Mouse (Mus musculus) midbrain, postnatal 0 days (tissue): ENCODE data around the gene Nfib. TPM values are rescaled to one million over a fixed set of nuclear protein-coding genes. Genes with fewer than 3 reads are reported as not detected.

Experiments
- ATAC-seq: fragments of 200-750 bp; cut with Nextera tagmentation; 2 replicates; pipeline ENCODE4 v1.8.0; 2017; ENCODE audit warnings: moderate number of reproducible peaks, mild to moderate bottlenecking, moderate TSS enrichment, moderate library complexity; ENCODE audit not compliant: low FRiP score
- DNase-seq: peaks from one replicate; pipeline ENCODE4 v3.0.0-alpha.2; 2015; ENCODE audit warnings: low spot score
- H3K27ac ChIP-seq: fragments of 300-500 bp; sonication (generic); 2 replicates; pipeline ENCODE4 v1.5.1; 2014; ENCODE audit warnings: low read depth, mild to moderate bottlenecking, low read length, mixed read lengths
- H3K27me3 ChIP-seq: fragments of 300-500 bp; sonication (generic); 2 replicates; pipeline ENCODE4 v1.6.1; 2014; ENCODE audit warnings: low read length, control low read depth, mixed read lengths; ENCODE audit not compliant: insufficient read depth
- H3K36me3 ChIP-seq: fragments of 300-500 bp; sonication (generic); 2 replicates; pipeline ENCODE4 v1.6.1; 2014; ENCODE audit warnings: low read length, control low read depth, mixed read lengths; ENCODE audit not compliant: insufficient read depth
- H3K4me1 ChIP-seq: fragments of 300-500 bp; sonication (generic); 2 replicates; pipeline ENCODE4 v1.6.1; 2014; ENCODE audit warnings: mild to moderate bottlenecking, control low read depth, antibody characterized with exemption, low read length, mixed read lengths; ENCODE audit not compliant: insufficient read depth
- H3K4me2 ChIP-seq: fragments of 300-500 bp; sonication (generic); 2 replicates; pipeline ENCODE4 v1.6.1; 2014; ENCODE audit warnings: low read depth, mild to moderate bottlenecking, low read length, mixed read lengths; ENCODE audit not compliant: poor library complexity, severe bottlenecking
- H3K4me3 ChIP-seq: fragments of 300-500 bp; sonication (generic); 2 replicates; pipeline ENCODE4 v1.5.1; 2014; ENCODE audit warnings: low read depth, mild to moderate bottlenecking, low read length, moderate library complexity
- H3K9ac ChIP-seq: fragments of 300-500 bp; sonication (generic); replicated peaks from 2 replicates; pipeline ENCODE4 v1.6.1; 2014; ENCODE audit warnings: mild to moderate bottlenecking, low read length, moderate library complexity, mixed read lengths; ENCODE audit not compliant: poor library complexity, severe bottlenecking
- H3K9me3 ChIP-seq: fragments of 300-500 bp; sonication (generic); 2 replicates; pipeline ENCODE4 v1.6.1; 2016; ENCODE audit warnings: low read length, control low read depth
- CTCF ChIP-seq: IDR thresholded peaks from 2 replicates; pipeline ENCODE4 v1.5.1; 2016; ENCODE audit warnings: antibody characterized with exemption, mild to moderate bottlenecking
- WGBS: fragments of 180-500 bp; shearing (Covaris S2); extraction: QIAGEN DNeasy Blood & Tissue Kit; methylation state at CpG from one replicate; pipeline ENCODE4 v1.1.7; 2014; 5-methylcytosine and 5-hydroxymethylcytosine counted together
- polyA plus RNA-seq: library from polyadenylated mRNA; unstranded; fragments of >200 nt; fragmentation: Nextera tagmentation; extraction: Ambion mirVana; gene quantifications from 2 replicates; pipeline ENCODE4 v1.2.1, GENCODE M21; 2015
- total RNA-seq: library from RNA; depleted of rRNA; stranded (reverse); fragments of >200 nt; gene quantifications from 2 replicates; pipeline ENCODE4 v1.2.3, GENCODE M21; 2014

Nfib gene
- total and polyA plus RNA-seq, 2 experiments from 2014 or later = 27.7 to 62.8 TPM

DNA sequence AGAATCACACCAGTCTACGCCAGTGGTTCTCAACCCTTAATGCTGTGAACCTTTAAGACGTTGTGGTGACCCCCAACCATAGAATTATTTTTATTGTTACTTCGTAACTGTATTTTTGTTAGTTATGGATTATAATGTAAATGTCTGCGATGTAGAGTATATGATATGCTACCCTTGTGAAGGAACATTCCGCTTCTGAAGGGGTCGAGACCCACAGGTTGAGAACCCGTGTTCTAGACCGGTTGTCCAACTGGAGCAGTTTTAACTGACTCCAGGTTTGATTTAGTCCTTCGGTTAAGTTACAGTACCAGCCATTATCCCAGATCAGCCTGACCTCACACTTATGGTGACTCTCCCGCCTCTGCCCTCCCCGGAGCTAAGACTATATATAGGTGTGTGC is 70.4 kb downstream of the Nfib start:
- no peak for ATAC-seq
- H3K4me3 ChIP-seq = no peak overlapping the region
- no peak overlapping the region for H3K9ac ChIP-seq
- no peaks in the 10 kb centered on the region for H3K27me3 ChIP-seq
- no peak for DNase-seq
- no peaks in the 10 kb centered on the region for H3K4me1 ChIP-seq
- H3K4me2 ChIP-seq = no peak overlapping the region
- H3K36me3 ChIP-seq = no peaks in the 10 kb centered on the region
- WGBS = 96% methylated on average over 11 of the region's 11 CpGs
- no peak for TF ChIP-seq CTCF
- H3K9me3 ChIP-seq = no peaks in the 10 kb centered on the region
- H3K27ac ChIP-seq = no peak overlapping the region

DNA sequence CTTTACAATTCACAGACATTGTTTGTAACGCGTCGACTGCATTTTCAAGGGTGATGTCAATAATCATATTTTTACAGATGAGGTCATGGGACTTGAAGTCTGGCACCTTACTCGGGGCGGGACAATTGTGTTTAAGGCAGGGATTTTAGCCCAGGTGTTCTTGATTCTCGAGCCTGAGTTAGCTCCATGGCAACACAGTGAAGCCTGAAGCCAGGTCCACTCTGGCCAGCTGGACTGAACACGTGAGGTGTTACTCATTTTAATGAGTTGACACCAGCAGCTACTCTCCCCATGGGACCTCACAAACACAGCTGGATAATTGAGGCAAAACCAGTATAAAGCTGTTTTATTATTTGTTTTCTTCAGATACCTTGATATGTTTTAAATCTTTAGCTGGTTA is 71.2 kb downstream of the Nfib start:
- TF ChIP-seq CTCF = no peak
- H3K36me3 ChIP-seq = no peaks in the 10 kb centered on the region
- no peaks in the 10 kb centered on the region for H3K4me1 ChIP-seq
- WGBS = 78% methylated on average over 7 of the region's 7 CpGs
- no peak overlapping the region for H3K4me3 ChIP-seq
- H3K27ac ChIP-seq = no peak overlapping the region
- ATAC-seq (no peak), DNase-seq (no peak)
- H3K9me3 ChIP-seq = no peaks in the 10 kb centered on the region
- no peaks in the 10 kb centered on the region for H3K27me3 ChIP-seq
- no peak overlapping the region for H3K4me2 ChIP-seq
- no peak overlapping the region for H3K9ac ChIP-seq

DNA sequence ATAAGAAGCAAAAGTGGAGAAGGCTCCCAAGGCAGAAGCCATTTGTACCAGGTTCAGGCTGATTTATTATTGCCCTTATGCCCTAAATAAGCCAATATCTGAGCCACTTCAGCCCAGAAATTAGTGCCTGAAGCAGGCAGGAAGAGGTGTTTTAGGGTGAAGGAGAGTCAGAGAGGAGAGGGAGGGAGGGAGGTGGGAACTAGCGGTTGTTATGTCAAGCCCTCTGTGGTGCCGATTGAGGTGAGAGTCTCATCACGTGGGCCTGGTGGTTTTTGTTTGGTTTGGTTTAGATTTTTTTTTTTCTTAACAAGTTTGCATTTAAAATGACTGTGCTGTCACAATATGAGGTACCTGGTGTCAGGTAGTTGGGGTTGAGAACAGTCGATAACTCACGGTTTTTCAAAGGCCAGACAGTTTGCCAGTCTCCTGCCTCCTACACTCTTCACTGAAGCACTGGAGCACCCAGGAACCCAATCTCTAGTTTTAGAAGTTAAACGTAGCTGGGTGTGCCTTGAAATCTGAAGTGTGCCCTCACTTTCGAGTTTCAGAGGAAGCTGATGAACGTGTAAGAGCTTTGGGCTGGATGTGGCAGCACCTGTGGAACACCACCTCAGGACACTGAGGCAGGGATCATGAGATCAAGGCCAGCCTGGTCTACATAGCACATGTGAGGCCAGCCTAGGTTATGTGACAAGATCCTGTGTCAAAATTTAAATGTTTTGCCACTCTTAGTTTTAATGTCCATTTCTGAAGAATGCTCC is 81.1 kb downstream of the Nfib start:
- Histone ChIP-seq H3K27me3 (no peaks in the 10 kb centered on the region), H3K27ac (no peak overlapping the region), H3K36me3 (no peaks in the 10 kb centered on the region), H3K9me3 (no peaks in the 10 kb centered on the region), H3K4me1 (no peaks in the 10 kb centered on the region), H3K9ac (no peak overlapping the region), H3K4me2 (no peak overlapping the region), H3K4me3 (no peak overlapping the region)
- no peak for ATAC-seq
- TF ChIP-seq CTCF = no peak
- WGBS = 85% methylated on average over 8 of the region's 8 CpGs
- no peak for DNase-seq

DNA sequence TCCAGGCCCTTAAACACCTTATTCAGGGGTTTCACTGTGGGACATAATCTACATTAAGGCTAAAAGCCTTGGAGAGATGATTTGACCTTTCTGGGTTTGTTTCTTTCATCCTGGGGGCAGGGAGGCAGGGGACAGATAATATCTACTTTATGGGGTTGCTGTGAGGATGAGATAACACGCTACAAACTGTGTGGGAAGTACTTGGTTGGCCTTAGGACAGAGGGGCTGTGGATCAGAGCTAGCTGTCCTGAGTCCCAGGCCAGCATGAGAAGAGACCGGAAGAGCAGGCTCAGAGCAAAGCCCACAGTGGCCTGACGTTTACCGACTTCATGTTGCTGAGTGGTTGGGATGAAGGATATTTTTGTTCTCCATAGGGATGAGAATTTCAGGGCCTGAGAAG is 81.7 kb downstream of the Nfib start:
- TF ChIP-seq CTCF = no peak
- 77% methylated on average over 4 of the region's 4 CpGs for WGBS
- no peaks in the 10 kb centered on the region for H3K36me3 ChIP-seq

DNA sequence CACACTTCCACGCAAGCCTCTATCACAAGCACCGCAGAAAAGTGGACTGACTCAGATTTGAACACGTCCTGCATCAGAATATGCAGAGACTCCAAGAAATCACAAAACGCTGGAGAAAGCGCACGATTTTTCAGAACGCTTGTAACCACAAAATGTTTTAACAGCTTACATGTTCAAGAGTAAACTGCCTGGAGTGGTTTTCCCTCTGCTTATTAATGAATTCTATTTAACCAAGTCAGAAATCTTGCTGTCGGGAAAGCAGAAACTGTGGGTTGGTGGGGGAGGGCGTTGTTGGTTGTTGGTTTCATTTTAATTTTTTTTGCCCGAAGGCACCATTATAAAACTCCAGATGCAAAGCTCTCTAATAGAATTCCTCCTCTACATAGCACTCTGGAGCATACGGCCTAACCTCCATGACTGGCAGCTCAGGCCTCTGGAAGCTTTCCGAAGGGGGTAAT is 82.4 kb downstream of the Nfib start:
- H3K4me1 ChIP-seq = no peaks in the 10 kb centered on the region
- WGBS = 54% methylated on average over 12 of the region's 12 CpGs
- peak; percentile 29 for DNase-seq
- H3K4me3 ChIP-seq = no peak overlapping the region
- H3K9ac ChIP-seq = no peak overlapping the region
- H3K27me3 ChIP-seq = no peaks in the 10 kb centered on the region
- TF ChIP-seq CTCF = no peak
- no peak for ATAC-seq
- H3K27ac ChIP-seq = peak overlapping the region; percentile 38; the same call in 1 of the 2 replicates
- no peaks in the 10 kb centered on the region for H3K36me3 ChIP-seq
- no peak overlapping the region for H3K4me2 ChIP-seq
- no peaks in the 10 kb centered on the region for H3K9me3 ChIP-seq

More for the DNA sequence above, 81.7 kb downstream of the Nfib start:
- ATAC-seq (no peak), DNase-seq (no peak)
- no peak overlapping the region for H3K4me2 ChIP-seq
- no peaks in the 10 kb centered on the region for H3K9me3 ChIP-seq
- H3K4me3 ChIP-seq = no peak overlapping the region
- no peak overlapping the region for H3K27ac ChIP-seq
- no peaks in the 10 kb centered on the region for H3K4me1 ChIP-seq
- no peaks in the 10 kb centered on the region for H3K27me3 ChIP-seq
- H3K9ac ChIP-seq = no peak overlapping the region

DNA sequence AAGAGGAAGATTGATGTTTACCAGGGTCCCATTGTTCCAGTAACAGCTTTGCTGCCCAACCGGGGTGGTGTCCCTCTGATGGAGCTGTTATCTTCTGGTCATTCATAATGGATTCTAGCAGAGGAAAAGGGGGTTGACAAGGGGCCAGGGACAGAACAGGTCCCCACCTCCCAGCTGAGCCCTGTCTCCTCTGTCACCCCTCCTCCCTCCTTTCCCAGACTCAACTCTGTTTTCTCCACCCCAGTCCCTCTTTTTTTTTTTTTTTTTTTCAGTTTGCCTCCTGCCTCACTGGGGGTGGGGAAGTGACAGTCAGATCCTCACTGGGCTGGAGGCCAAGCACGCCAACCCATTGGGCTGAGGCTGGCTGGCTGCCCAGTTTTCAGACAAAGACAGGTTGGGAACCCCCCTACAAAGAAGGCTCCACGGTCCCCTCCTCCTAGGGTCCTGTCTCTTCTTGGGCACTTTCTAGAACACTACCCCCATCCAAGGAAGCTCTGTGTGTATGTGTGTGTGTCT is 83.2 kb downstream of the Nfib start:
- Histone ChIP-seq H3K36me3 (no peaks in the 10 kb centered on the region), H3K4me2 (no peak overlapping the region), H3K4me3 (no peak overlapping the region), H3K4me1 (no peaks in the 10 kb centered on the region), H3K27me3 (no peaks in the 10 kb centered on the region), H3K9me3 (no peaks in the 10 kb centered on the region), H3K9ac (no peak overlapping the region), H3K27ac (no peak overlapping the region)
- peak; percentile 93 for DNase-seq
- no peak for TF ChIP-seq CTCF
- 16% methylated on average over 3 of the region's 3 CpGs for WGBS
- ATAC-seq = peak; percentile 68
